Mouse (Mus musculus): ENCODE results near the gene Mvp. TPM values are rescaled to one million over a fixed set of nuclear protein-coding genes. Genes with fewer than 3 reads are reported as not detected.
A peak's percentile ranks its signal among the peaks of the same experiment; 100 is the strongest.

Mvp gene
- polyA plus RNA-seq, 1 experiment from 2014 or later = 58.3 TPM

DNA sequence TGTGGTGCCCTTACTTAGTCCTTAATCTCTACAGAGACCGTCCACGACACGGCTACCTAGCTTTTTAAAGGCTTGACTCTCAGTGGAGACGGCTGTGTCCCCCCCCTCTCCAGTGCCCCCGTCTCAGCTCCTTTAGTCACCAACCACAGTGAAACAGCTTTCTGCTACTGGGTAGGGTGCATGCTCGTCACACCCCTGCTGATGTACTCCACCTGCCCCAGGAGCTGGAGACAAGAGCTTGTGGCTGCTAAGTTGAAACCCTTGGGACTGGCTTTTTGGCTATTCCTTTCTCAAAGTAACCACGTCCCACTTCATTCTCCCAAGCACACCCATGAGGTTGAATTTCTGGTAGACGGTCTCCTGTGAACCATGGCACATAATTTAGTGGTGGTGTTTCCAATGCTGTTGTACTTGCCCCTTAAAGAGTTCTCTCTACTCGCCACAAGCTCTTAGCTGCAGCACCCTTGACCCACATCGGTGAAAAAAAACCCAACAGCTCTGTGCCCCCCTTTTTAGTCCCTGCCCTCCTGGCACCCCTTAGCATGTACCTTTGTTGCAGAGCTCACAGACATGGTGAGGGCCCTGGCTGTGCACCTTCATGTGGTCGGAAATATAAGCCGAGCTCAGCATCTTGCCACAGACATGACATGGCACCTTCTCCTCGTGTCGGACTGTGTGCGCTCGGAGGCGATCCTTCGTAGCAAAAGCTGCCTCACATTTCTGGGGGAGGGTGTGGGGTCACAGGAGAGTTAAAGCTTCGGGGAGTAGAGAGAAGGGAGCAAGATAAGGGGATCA is 9.7 kb upstream of the Mvp start:
- 16% methylated on average over 19 of the region's 19 CpGs for WGBS
- H3K36me3 ChIP-seq = peaks cover 23% of the 10 kb centered on the region
- H3K27ac ChIP-seq = peak overlapping the region; percentile 99; the same call in 1 of the 2 replicates
- no peak for ATAC-seq
- H3K9ac ChIP-seq = peak overlapping the region; percentile 97
- peak overlapping the region; percentile 78 for H3K4me2 ChIP-seq (replicated peaks)
- H3K27me3 ChIP-seq (replicated peaks) = no peaks in the 10 kb centered on the region
- no peaks in the 10 kb centered on the region for H3K9me3 ChIP-seq
- H3K4me1 ChIP-seq (replicated peaks) = peaks cover 67% of the 10 kb centered on the region
- H3K4me3 ChIP-seq (replicated peaks) = peak overlapping the region; percentile 90

DNA sequence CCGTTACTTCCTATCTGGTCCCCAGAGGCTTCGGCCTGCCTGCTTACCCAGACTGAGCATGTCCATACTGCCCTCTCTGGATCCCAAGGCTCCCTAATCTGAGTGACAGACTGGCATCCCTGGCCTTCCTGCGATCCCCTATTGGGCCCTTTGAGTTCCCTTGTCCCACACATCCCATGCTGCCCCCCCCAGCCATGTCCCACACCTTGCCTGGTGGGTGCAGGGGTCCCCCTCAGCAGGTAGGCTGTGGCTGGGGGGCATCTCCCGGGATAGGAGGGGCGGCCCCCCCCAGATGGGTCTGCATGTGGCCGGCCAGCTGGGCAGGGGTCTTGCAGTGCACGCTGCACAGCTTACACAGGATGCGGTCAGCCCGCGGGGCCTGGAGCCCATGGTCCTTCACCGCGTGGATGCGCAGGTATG is 8.9 kb upstream of the Mvp start:
- Histone ChIP-seq H3K27me3 (replicated peaks) (no peaks in the 10 kb centered on the region), H3K4me3 (replicated peaks) (peak overlapping the region; percentile 90; the same call in 1 of the 2 replicates), H3K4me2 (replicated peaks) (peak overlapping the region; percentile 78), H3K27ac (0 out of 2 replicates have a peak overlapping the region, but pooled peaks have one; percentile 40), H3K9ac (peak overlapping the region; percentile 97), H3K36me3 (peaks cover 18% of the 10 kb centered on the region), H3K4me1 (replicated peaks) (peaks cover 75% of the 10 kb centered on the region), H3K9me3 (no peaks in the 10 kb centered on the region)
- WGBS = 78% methylated on average over 13 of the region's 13 CpGs
- ATAC-seq = no peak

- Histone ChIP-seq H3K4me2 (replicated peaks) (peak overlapping the region; percentile 78), H3K9ac (peak overlapping the region; percentile 97), H3K4me1 (replicated peaks) (peaks cover 76% of the 10 kb centered on the region), H3K27ac (0 out of 2 replicates have a peak overlapping the region, but pooled peaks have one; percentile 40), H3K9me3 (no peaks in the 10 kb centered on the region), H3K4me3 (replicated peaks) (0 out of 2 replicates have a peak overlapping the region, but pooled peaks have one; percentile 90), H3K36me3 (peaks cover 18% of the 10 kb centered on the region), H3K27me3 (replicated peaks) (no peaks in the 10 kb centered on the region)
- no peak for ATAC-seq
- 71% methylated on average over 7 of the region's 7 CpGs for WGBS
Measured at GRCm38 (mm10) chr7:127022528-127023271, 8.3 kb upstream of the Mvp start.

GRCm38 (mm10) chr7:127021563-127022527 is 7.4 kb upstream of the Mvp start:
- Histone ChIP-seq H3K36me3 (peaks cover 18% of the 10 kb centered on the region), H3K9ac (peak overlapping the region; percentile 58), H3K9me3 (no peaks in the 10 kb centered on the region), H3K4me1 (replicated peaks) (peaks cover 76% of the 10 kb centered on the region), H3K27ac (peak overlapping the region; percentile 77), H3K4me3 (replicated peaks) (peak overlapping the region; percentile 50), H3K4me2 (replicated peaks) (peak overlapping the region; percentile 87), H3K27me3 (replicated peaks) (no peaks in the 10 kb centered on the region)
- ATAC-seq = no peak
- WGBS = 38% methylated on average over 5 of the region's 5 CpGs

DNA sequence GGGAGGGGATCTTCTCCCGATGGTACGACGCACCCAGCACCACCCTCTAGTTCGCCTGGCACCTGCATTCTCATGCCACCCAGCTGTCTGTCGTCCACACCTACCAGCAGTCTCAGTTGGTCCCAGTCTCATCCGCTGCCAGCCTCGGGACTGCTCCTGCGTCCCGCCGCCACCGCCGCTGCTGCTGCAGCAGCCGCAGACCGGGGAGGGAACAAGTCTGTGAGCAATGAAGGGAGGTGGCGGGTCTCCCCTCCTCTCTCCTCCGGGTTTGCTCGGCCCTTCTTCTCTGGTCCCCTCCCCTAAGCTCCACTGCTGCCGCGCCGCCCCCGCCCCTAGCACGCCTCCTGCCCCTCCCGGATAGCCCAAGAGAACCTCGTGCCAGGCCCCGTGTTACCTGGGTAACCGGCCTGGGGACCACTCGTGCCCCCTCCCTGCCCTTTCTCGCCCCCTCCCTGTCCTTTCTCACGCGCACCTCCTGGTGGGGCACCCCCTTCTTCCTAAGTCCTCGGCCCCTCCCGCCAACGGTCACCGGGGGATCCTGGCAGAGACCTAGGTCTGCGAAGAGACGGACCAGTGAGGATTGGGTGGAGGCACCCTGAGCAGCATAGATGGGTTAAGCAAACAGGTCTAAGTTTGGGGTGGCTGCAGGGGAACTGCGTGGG is 6.6 kb upstream of the Mvp start, which contains the start of the genes Gm42742 and Prrt2:
Gene Gm42742 (minus strand): TSS at position 197 of the 662 bp plus-strand sequence.
Gene Prrt2 (minus strand): TSS at position 311 of the 662 bp plus-strand sequence.
- no peaks in the 10 kb centered on the region for H3K27me3 ChIP-seq (replicated peaks)
- no peaks in the 10 kb centered on the region for H3K9me3 ChIP-seq
- H3K4me2 ChIP-seq (replicated peaks) = peak within 1 kb of the TSS; percentile 87
- H3K9ac ChIP-seq = peak within 1 kb of the TSS; percentile 58
- ATAC-seq = no peak
- 2% methylated on average over 36 of the region's 37 CpGs for WGBS
- H3K4me3 ChIP-seq (replicated peaks) = peak within 1 kb of the TSS; percentile 50
- peaks cover 18% of the 10 kb centered on the region for H3K36me3 ChIP-seq
- H3K4me1 ChIP-seq (replicated peaks) = peaks cover 76% of the 10 kb centered on the region
- H3K27ac ChIP-seq = peak within 1 kb of the TSS; percentile 77

- peaks cover 81% of the 10 kb centered on the region for H3K4me1 ChIP-seq (replicated peaks)
- peak overlapping the region; percentile 50 for H3K4me3 ChIP-seq (replicated peaks)
- WGBS = 32% methylated on average over 5 of the region's 5 CpGs
- peaks cover 18% of the 10 kb centered on the region for H3K36me3 ChIP-seq
- no peaks in the 10 kb centered on the region for H3K9me3 ChIP-seq
- peak overlapping the region; percentile 58 for H3K9ac ChIP-seq
- H3K27ac ChIP-seq = peak overlapping the region; percentile 77; the same call in 1 of the 2 replicates
- no peaks in the 10 kb centered on the region for H3K27me3 ChIP-seq (replicated peaks)
- ATAC-seq = no peak
- peak overlapping the region; percentile 87 for H3K4me2 ChIP-seq (replicated peaks)
Measured at GRCm38 (mm10) chr7:127020491-127020890, 6.1 kb upstream of the Mvp start.

DNA sequence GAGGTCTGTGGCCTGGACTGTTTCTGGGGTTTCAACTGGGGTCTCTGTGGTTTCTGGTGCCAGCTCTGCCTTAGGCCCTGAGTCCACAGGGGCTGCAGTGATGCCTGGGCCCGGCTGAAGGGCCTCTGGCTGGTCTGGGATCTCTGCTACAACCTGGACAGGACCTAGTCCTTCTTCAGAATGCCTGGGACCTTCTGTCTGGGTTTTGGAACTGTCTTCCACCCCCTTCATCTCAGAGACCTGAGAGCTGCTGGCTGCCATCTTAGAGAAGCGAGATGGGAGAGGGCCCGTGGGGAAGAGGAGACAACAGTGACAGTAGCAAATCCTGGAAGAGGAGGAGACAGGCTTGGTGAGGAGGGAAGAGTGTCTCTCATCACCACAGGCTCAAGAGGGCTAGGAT is 5.6 kb upstream of the Mvp start:
- H3K27ac ChIP-seq = 0 out of 2 replicates have a peak overlapping the region, but pooled peaks have one; percentile 77

DNA sequence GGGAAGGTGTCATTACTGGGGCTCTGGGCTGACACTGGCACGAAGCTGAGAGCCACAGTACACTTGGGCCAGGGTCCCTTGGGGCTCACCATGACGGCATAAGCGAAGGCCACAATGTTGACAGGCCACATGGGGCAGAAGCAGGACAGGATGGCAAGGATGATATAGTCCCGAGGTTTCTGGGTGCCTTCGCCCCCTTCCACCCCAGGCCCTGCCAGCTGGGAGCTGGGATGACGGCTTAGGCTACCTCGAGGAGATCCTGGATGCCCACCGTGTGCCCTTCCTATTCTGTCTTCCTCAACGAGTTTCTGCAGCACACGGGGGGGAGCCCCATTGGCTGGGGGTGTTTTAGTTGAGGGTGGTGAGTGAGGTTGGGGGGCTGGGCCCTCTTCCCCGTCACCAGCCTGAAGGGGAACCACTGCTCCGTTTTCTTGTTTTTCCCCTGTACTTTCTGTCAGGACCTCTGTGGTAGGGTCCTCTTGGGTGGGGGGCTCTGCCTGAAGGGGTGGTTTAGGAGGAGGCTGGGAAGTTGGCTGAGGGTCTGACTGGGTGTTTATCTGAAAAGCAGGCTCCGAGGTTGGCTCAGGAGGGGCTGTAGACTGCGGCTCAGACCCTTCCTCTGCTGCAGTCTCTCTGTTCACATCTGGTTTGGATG is 5.0 kb upstream of the Mvp start:
- ATAC-seq = no peak
- Histone ChIP-seq H3K27ac (0 out of 2 replicates have a peak overlapping the region, but pooled peaks have one; percentile 77), H3K9ac (peak overlapping the region; percentile 58), H3K9me3 (no peaks in the 10 kb centered on the region), H3K4me2 (replicated peaks) (peak overlapping the region; percentile 87), H3K4me1 (replicated peaks) (peaks cover 83% of the 10 kb centered on the region), H3K27me3 (replicated peaks) (no peaks in the 10 kb centered on the region), H3K36me3 (peaks cover 23% of the 10 kb centered on the region), H3K4me3 (replicated peaks) (peak overlapping the region; percentile 50; the same call in 1 of the 2 replicates)
- WGBS = 81% methylated on average over 14 of the region's 14 CpGs

More for the DNA sequence above, 5.6 kb upstream of the Mvp start:
- Histone ChIP-seq H3K4me3 (replicated peaks) (peak overlapping the region; percentile 50), H3K36me3 (peaks cover 22% of the 10 kb centered on the region), H3K4me2 (replicated peaks) (peak overlapping the region; percentile 87), H3K9me3 (no peaks in the 10 kb centered on the region), H3K9ac (peak overlapping the region; percentile 58), H3K27me3 (replicated peaks) (no peaks in the 10 kb centered on the region), H3K4me1 (replicated peaks) (peaks cover 84% of the 10 kb centered on the region)
- ATAC-seq = no peak
- 48% methylated on average over 3 of the region's 3 CpGs for WGBS

GRCm38 (mm10) chr7:127018416-127019305 is 4.2 kb upstream of the Mvp start:
- no peak overlapping the region for H3K4me3 ChIP-seq (replicated peaks)
- H3K27me3 ChIP-seq (replicated peaks) = no peaks in the 10 kb centered on the region
- H3K4me2 ChIP-seq (replicated peaks) = peak overlapping the region; percentile 87
- H3K27ac ChIP-seq = peak overlapping the region; percentile 98
- ATAC-seq = no peak
- peaks cover 17% of the 10 kb centered on the region for H3K36me3 ChIP-seq
- H3K4me1 ChIP-seq (replicated peaks) = peaks cover 77% of the 10 kb centered on the region
- no peaks in the 10 kb centered on the region for H3K9me3 ChIP-seq
- WGBS = 70% methylated on average over 15 of the region's 15 CpGs
- peak overlapping the region; percentile 58 for H3K9ac ChIP-seq

GRCm38 (mm10) chr7:127017950-127018345 is 3.5 kb upstream of the Mvp start:
- 0 out of 2 replicates have a peak overlapping the region, but pooled peaks have one; percentile 1 for H3K4me3 ChIP-seq (replicated peaks)
- H3K4me2 ChIP-seq (replicated peaks) = peak overlapping the region; percentile 87
- H3K9ac ChIP-seq = peak overlapping the region; percentile 23

More at GRCm38 (mm10) chr7:127017950-127018345, 3.5 kb upstream of the Mvp start:
- no peak for ATAC-seq
- Histone ChIP-seq H3K27me3 (replicated peaks) (no peaks in the 10 kb centered on the region), H3K27ac (peak overlapping the region; percentile 98), H3K9me3 (no peaks in the 10 kb centered on the region), H3K4me1 (replicated peaks) (peaks cover 74% of the 10 kb centered on the region), H3K36me3 (peaks cover 11% of the 10 kb centered on the region; the same call in 1 of the 2 replicates)
- 41% methylated on average over 6 of the region's 6 CpGs for WGBS
